Mouse (Mus musculus) G1E-ER4 (cell line): ENCODE measurements around the gene Adcy3. TPM values are rescaled to one million over a fixed set of nuclear protein-coding genes. Genes with fewer than 3 reads are reported as not detected.

ENCODE experiments used
- GATA1 ChIP-seq: IDR thresholded peaks from one replicate; pipeline ENCODE4 v1.8.0; 2012; ENCODE audit warnings: low read length, inconsistent platforms
- polyA plus RNA-seq: library from polyadenylated mRNA; stranded (reverse); fragments of >175 nt; gene quantifications from 2 replicates; pipeline ENCODE4 v1.2.3, GENCODE M21; 2012

The Adcy3 gene
- 0.01 TPM in 1 of 2 replicates, not detected in the other for polyA plus RNA-seq

- TF ChIP-seq GATA1, result no peak
Measured at GRCm38 (mm10) chr12:4132941-4133846, at the start of gene Adcy3. TSS of gene Adcy3 (plus strand) at chr12:4133103.

- TF ChIP-seq GATA1, result no peak
Measured at GRCm38 (mm10) chr12:4083441-4083840, 49.5 kb upstream of the Adcy3 start.

GRCm38 (mm10) chr12:4107383-4107782, 25.5 kb upstream of the Adcy3 start:
- no peak for TF ChIP-seq GATA1

GRCm38 (mm10) chr12:4116132-4116531, 16.8 kb upstream of the Adcy3 start:
- TF ChIP-seq GATA1, result no peak

GRCm38 (mm10) chr12:4117136-4117535, 15.8 kb upstream of the Adcy3 start:
- TF ChIP-seq GATA1, result no peak

- TF ChIP-seq GATA1, result no peak
Measured at GRCm38 (mm10) chr12:4117579-4117978, 15.3 kb upstream of the Adcy3 start.

GRCm38 (mm10) chr12:4127346-4127745, 5.6 kb upstream of the Adcy3 start:
- no peak for TF ChIP-seq GATA1

- no peak for TF ChIP-seq GATA1
Measured at GRCm38 (mm10) chr12:4133847-4134212, 927 bp downstream of the Adcy3 start.

GRCm38 (mm10) chr12:4143179-4143578, 10.3 kb downstream of the Adcy3 start:
- TF ChIP-seq GATA1, result no peak

GRCm38 (mm10) chr12:4150936-4151335, 18.0 kb downstream of the Adcy3 start:
- TF ChIP-seq GATA1, result no peak

GRCm38 (mm10) chr12:4151969-4152368, 19.1 kb downstream of the Adcy3 start:
- no peak for TF ChIP-seq GATA1

GRCm38 (mm10) chr12:4157466-4157865, 24.6 kb downstream of the Adcy3 start:
- no peak for TF ChIP-seq GATA1

- no peak for TF ChIP-seq GATA1
Measured at GRCm38 (mm10) chr12:4158179-4158578, 25.3 kb downstream of the Adcy3 start.

GRCm38 (mm10) chr12:4158868-4159632, 26.1 kb downstream of the Adcy3 start:
- no peak for TF ChIP-seq GATA1

- TF ChIP-seq GATA1, result no peak
Measured at GRCm38 (mm10) chr12:4160322-4160721, 27.4 kb downstream of the Adcy3 start.

- TF ChIP-seq GATA1, result no peak
Measured at GRCm38 (mm10) chr12:4162886-4163285, 30.0 kb downstream of the Adcy3 start.
